Mouse (Mus musculus) ES-E14 (cell line): ENCODE measurements around the gene Reep1.

Source experiments
- CHD2 ChIP-seq: IDR thresholded peaks from 2 replicates; pipeline ENCODE4 v1.6.1; 2014; ENCODE audit warnings: mild to moderate bottlenecking, low read depth, low read length, inconsistent platforms
- HCFC1 ChIP-seq: IDR thresholded peaks from 2 replicates; pipeline ENCODE4 v1.6.1; 2012; ENCODE audit warnings: low read length, inconsistent platforms, borderline replicate concordance; ENCODE audit not compliant: insufficient read depth
- MAFK ChIP-seq: IDR thresholded peaks from 2 replicates; pipeline ENCODE4 v1.6.1; 2014; ENCODE audit warnings: mild to moderate bottlenecking, low read depth, low read length, inconsistent platforms; ENCODE audit not compliant: insufficient read depth
- ZC3H11A ChIP-seq: IDR thresholded peaks from 2 replicates; pipeline ENCODE4 v1.6.1; 2012; ENCODE audit warnings: low read depth, mild to moderate bottlenecking, inconsistent platforms, low read length, borderline replicate concordance
- ZNF384 ChIP-seq: IDR thresholded peaks from 2 replicates; pipeline ENCODE4 v1.6.1; 2012; ENCODE audit warnings: low read depth, low read length, inconsistent platforms

GRCm38 (mm10) chr6:71823488-71823887 is 116.1 kb downstream of the Reep1 start:
- TF ChIP-seq CHD2 = no peak
- no peak for TF ChIP-seq MAFK
- TF ChIP-seq ZC3H11A = no peak
- TF ChIP-seq ZNF384 = no peak
- TF ChIP-seq HCFC1 = peak; percentile 76
